Mouse (Mus musculus) thymus, postnatal 10 days (tissue): ENCODE results near the gene Sntb2.
"Not testable (repeated sequence)": the region's sequence is repeated elsewhere in the genome, so short reads cannot be mapped to it uniquely, and the experiment has no call there.

Source experiments
- DNase-seq, 2 experiments: peaks; one replicate each; pipeline ENCODE4 v3.0.0; 2021; ENCODE audit warnings: low spot score in 2 of 2

Gene Sntb2

DNA sequence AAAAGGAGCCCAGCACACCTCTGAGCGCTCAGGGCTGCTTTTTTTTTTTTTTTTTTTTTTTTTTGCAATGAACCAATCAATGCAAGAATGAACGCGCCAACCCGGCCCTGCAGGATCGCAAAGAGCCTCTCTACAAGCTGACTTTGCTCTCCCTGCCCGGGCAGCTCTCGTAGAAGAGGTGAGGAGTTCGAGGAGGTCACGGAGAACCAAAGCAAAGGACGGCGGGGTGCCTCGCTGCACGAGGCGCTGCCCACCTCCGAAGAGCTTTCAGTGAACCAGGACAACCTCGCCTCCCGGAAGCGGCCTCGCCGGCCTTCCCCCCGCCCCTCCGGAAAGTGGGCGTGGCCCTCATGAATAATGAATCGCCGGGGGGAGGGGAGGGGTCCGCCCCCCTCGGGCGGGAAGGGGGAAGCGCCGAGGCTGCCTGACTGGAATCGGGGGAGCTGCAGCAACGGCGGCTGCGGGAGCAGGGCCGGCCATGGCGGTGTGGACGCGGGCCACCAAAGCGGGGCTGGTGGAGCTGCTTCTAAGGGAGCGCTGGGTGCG lies at the start of gene Sntb2:
TSS of gene Sntb2 (plus strand) at position 427 of the 546 bp plus-strand sequence.
- DNase-seq, result peak; percentile 81 to 89

DNA sequence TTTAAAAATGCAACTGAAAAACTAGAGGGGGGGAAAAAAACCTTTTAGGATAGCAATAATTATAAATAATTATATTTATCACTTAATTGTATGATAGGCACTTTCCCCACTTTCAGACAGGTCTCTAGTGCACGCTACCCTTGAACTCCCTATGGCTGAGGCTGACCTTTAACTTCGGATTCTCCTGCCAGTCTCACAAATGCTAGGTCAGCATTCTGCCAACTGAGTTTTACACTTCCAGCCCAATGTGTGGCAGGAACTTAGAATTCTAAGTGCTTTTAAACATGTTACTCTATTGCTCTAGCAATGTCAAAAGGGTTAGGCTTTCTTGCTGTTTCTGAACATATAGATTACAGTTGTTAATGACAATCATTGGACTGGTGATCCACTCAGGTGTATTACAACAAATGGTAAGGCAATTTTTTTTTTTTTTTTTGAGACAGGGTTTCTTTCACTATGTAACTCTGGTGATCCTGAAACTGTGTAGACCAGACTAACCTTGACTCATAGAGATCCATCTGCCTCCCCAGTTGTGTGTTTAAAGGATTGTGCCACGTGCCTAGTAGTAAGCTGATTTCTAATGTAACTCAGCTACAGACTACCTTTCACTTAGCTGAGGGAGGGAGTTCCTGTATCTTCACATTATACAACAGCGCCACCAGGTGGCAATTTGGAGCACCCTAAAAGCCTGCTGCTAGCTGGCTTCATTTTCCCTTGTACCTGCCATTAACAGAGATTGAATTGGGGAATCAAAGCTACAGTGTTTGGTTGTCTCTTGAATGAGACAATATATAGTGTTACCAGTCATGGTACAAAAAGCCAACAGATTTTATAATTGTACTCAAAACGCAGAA lies 48.0 kb upstream of the Sntb2 start:
- peak; percentile 52 to 83 for DNase-seq

DNA sequence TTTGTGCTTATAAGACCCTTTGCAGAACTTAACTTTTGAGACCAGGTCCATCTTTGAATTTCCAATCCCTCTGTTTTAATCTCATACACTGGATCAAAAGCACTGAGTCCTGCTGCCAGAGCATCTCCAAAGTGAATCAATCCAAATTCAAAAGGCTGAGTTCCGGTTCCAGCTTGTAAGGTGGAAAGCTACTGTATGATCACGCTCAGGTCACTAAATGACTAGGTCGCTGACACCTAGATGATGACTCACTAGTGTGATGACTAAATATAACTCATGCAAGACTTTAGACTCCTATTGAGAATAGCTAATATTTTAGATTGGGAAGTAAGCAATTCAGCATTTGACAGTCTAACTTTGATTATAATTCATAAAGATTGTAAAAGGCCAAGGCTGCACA lies 46.7 kb upstream of the Sntb2 start:
- DNase-seq, result no peak

- peak; percentile 48 to 50 for DNase-seq
Observed at GRCm38 (mm10) chr8:106892210-106892805, 43.2 kb upstream of the Sntb2 start.

DNA sequence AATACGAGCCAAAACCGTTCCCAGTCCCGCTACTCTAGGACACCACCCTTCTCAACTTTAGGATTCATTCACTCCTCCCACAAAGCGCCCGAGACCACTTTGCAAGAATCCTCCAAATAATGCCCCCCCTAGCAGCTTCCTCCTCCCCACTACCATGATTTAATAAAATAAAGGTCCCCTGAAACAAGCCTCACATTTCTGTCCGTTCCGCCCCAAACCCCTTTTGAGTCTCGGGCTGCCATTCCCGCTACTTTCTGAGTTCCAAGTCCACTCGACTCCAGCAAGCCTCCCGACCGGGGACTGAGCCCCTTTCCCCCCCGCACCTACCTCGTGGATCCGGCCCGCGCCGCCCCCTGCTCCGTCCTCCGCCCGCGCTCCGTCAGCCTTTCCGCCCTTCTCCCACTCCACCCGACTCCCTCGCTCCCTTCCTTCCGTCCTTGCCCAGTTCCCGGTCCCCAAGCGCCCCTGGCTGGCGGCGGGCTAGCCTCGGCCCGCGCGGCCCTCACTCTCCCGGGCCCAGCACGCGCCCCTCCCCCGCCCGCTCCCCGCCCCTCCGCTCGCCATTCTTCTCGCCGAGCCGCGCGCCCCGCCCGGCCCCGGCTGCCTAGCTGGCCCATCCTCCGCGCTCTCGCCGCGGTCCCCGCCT lies 42.6 kb upstream of the Sntb2 start:
- no peak for DNase-seq

DNA sequence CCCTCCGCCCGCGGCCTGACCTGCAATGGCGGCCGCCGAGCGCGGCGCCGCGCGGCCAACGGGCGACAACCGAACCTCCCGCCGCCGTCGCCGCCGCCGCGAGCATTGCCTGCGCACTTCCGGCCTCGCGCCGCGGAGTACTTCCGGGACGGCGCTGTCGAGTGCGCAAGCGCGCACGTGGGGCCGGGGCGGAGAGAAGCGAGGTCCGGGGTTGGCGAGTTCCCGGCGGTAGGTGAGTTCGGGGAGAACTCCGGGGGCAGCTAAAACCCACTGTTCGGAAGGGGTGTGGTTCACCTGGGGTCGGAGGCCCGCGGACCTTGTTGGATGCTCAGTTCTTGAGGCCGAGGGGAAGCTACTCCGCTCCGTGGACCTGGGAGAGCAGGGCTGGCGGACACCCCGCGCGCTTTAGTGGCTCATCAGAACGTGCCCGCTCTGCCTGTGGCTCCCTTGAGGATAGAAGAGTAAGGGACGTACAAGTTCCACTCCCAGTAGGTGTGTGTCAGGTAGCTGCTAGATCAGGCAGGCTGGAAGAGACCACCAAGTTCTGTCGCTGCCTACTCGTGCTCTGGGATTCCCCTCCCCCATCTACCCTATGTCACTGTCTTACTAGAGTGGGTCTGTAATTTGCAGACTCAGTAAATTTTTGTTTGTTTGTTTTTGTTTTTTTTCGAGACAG lies 41.9 kb upstream of the Sntb2 start, which contains the start of gene Utp4:
TSS of gene Utp4 (plus strand) at position 156 of the 676 bp plus-strand sequence.
- DNase-seq, result peak; percentile 74 to 84

DNA sequence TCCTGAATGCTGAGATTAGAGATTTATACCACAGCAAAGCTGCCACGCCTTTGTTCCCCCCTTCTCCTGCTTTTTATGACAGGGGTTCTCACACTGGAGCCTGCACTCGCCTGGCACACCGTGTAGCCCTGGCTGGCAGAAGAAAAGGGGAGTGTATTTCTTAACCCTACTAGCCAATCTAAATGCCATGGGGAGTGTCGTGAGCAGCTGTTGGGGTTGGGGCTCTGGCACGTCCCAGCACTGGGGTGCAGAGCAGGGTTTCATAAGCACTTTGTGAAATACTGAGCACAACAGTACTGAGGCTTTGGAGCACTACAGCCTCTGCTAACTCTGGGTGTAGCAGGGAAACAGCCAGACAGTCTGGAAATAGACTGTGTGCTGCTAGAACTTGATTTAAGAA lies 36.1 kb upstream of the Sntb2 start:
- no peak for DNase-seq

GRCm38 (mm10) chr8:106905727-106906480 lies 29.6 kb upstream of the Sntb2 start:
- peak in 1 of 2 experiments; percentile 25 for DNase-seq

- DNase-seq, result no peak
Observed at GRCm38 (mm10) chr8:106906635-106907034, 28.9 kb upstream of the Sntb2 start.

DNA sequence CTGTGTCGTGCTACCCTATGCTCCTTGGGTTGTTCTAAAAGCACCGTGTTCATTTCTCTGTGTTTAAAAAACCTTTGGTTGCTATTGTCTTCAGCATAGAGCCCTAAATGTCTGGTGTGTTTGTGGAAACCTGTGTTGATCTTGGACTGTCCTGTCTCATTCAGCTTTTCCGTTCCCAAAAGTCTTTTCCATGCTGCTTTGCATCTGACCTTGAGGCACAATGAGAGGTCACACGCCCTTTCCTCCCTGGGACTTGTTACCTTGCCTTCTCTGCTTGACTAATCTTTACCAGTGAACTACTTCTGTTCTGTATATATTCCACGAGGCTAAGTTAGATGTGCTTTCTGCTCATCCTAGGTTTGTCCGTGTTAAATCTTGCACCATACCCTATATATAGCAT lies 28.1 kb upstream of the Sntb2 start:
- DNase-seq, result no peak

GRCm38 (mm10) chr8:106908291-106908690 lies 27.3 kb upstream of the Sntb2 start:
- no peak for DNase-seq

- DNase-seq, result no peak
Observed at GRCm38 (mm10) chr8:106913631-106914030, 21.9 kb upstream of the Sntb2 start.

GRCm38 (mm10) chr8:106919721-106920394 lies 15.7 kb upstream of the Sntb2 start:
- DNase-seq, result no peak

DNA sequence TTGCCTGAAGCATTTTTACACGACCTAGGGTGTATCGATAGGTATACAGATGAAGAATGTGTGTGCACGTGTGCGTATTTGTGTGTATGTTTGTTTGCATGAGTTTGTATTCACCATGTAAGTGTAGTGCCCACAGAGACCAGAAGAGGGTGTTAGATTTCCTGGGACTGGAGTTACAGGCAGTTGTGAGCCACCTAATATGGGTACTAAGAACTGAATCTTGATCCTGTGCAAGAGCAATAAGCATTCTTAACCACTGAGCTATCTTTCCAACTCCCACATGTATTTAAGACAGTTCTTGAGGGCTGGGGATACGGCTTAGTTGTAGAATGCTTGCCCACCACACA lies 15.2 kb upstream of the Sntb2 start:
- no peak for DNase-seq

GRCm38 (mm10) chr8:106924057-106924456 lies 11.5 kb upstream of the Sntb2 start:
- no peak for DNase-seq

DNA sequence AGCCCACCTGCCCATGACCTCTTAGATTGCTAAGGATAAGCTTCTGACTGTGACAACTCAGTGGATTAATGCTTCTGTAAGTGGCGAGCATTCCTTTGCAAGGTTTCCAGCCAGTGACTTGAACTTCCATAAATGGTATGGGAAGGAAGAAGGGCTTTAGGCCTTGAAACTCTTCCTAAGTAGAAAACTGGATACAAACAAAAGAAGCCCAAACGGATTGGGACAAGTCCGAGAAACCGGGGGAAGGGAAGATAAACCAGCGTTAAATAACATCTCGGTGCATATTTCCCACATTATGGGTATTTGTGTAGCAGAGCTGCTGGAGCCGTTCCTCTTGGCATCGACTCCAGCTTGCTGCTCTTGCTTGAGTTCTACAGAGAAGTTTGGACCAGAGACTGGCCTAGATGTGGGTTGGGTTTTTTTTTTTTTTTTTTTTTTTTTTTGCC lies 10.6 kb upstream of the Sntb2 start:
- no peak for DNase-seq

- no peak for DNase-seq
Observed at GRCm38 (mm10) chr8:106925446-106925845, 10.1 kb upstream of the Sntb2 start.

GRCm38 (mm10) chr8:106927247-106927646 lies 8.3 kb upstream of the Sntb2 start:
- peak in 1 of 2 experiments; percentile 30 for DNase-seq

DNA sequence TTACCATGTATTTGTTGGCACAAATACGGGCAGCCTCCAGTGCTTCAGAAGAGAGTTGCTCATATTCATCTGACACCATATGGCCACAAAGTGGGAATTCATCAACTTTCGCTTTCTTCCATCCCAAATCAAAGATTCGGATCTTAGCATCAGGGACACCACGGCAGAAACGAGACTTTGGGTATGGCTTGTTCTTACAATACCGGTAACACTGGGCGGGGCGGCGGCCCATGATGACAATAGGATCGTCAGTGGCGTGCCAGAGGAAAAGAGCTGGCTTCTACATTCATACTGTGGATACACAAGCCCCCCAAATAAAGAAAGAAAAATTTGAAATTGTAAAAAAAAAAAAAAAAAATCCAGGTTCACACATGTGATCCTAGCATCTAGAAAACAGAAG lies 7.4 kb upstream of the Sntb2 start:
- DNase-seq, result not testable (repeated sequence)

GRCm38 (mm10) chr8:106929155-106929913 lies 6.2 kb upstream of the Sntb2 start:
- DNase-seq, result no peak
